Comparison of ENCODE assay signal across 24 mouse cellular contexts in genomic region chr12:57922031-57922430, GRCm38 (mm10).
DNase-seq lines count a peak whose midpoint lies in the region; ATAC-seq lines count a peak whose summit lies in the region.
"Had no signal": no experiment of that assay in that cellular context is flagged by ENCODE, and none has a peak within 500 bp of the region (broad histone marks: within the 10 kb centered on the region; RNA-seq: fewer than 3 reads in every experiment).

No protein-coding gene starts in this region.

- no peaks in the 10 kb centered on the region for H3K36me3 ChIP-seq in liver, embryonic 16.5 days (ENCODE audit: control insufficient read depth, insufficient read depth)
- no peaks in the 10 kb centered on the region for H3K36me3 ChIP-seq in liver, embryonic 12.5 days
- H3K36me3 ChIP-seq: embryonic facial prominence, embryonic 13.5 days; embryonic facial prominence, embryonic 15.5 days; forebrain, embryonic 10.5 days; forebrain, embryonic 12.5 days had no signal

- H3K27ac ChIP-seq in liver, embryonic 16.5 days (ENCODE audit: low read length): no peak overlapping the region
- no peak overlapping the region for H3K27ac ChIP-seq in liver, embryonic 12.5 days
- H3K27ac ChIP-seq: embryonic facial prominence, embryonic 13.5 days; embryonic facial prominence, embryonic 15.5 days; forebrain, embryonic 10.5 days; forebrain, embryonic 12.5 days had no signal

- no peaks in the 10 kb centered on the region for H3K9me3 ChIP-seq in liver, embryonic 16.5 days (replicated peaks; ENCODE audit: control insufficient read depth, low read length)
- no peaks in the 10 kb centered on the region for H3K9me3 ChIP-seq in liver, embryonic 12.5 days (replicated peaks)
- H3K9me3 ChIP-seq: embryonic facial prominence, embryonic 13.5 days; embryonic facial prominence, embryonic 15.5 days; forebrain, embryonic 10.5 days; forebrain, embryonic 12.5 days had no signal

- H3K4me3 ChIP-seq in liver, embryonic 16.5 days (ENCODE audit: low read depth, low read length): no peak overlapping the region
- H3K4me3 ChIP-seq in liver, embryonic 12.5 days: no peak overlapping the region
- H3K4me3 ChIP-seq: embryonic facial prominence, embryonic 13.5 days; embryonic facial prominence, embryonic 15.5 days; erythroblast, embryonic 14.5 days; forebrain, embryonic 10.5 days; forebrain, embryonic 12.5 days had no signal

- H3K27me3 ChIP-seq in liver, embryonic 16.5 days (ENCODE audit: control insufficient read depth, insufficient read depth, low read depth, low read length): no peaks in the 10 kb centered on the region
- no peaks in the 10 kb centered on the region for H3K27me3 ChIP-seq in liver, embryonic 12.5 days (replicated peaks)
- H3K27me3 ChIP-seq: embryonic facial prominence, embryonic 13.5 days; embryonic facial prominence, embryonic 15.5 days; forebrain, embryonic 12.5 days had no signal

- peak; percentile 1 for DNase-seq in adrenal gland, postnatal 10 days
- no peak for DNase-seq in adrenal gland, adult (ENCODE audit: inconsistent age in 2 of 2, low spot score in 1 of 2)
- peak; percentile 5 to 6 for DNase-seq in heart, adult 18-20 months
- no peak for DNase-seq in heart, adult 8-10 months (ENCODE audit: low spot score)
- peak; percentile 5 for DNase-seq in lung, postnatal 36 days
- DNase-seq in lung, postnatal 10 days: no peak
- DNase-seq: adrenal gland, adult 8-10 months; adrenal gland, postnatal 25 days; cerebellum, adult 11 months; cerebellum, adult 18-20 months; cerebellum, adult 8-10 months; cerebellum, adult 9-11 months; cerebellum, postnatal 14 days; cerebellum, postnatal 36 days; embryo, embryonic 11 days had no signal

- no peak overlapping the region for H3K4me2 ChIP-seq in liver, embryonic 16.5 days (ENCODE audit: low read depth, low read length)
- no peak overlapping the region for H3K4me2 ChIP-seq in liver, embryonic 12.5 days
- H3K4me2 ChIP-seq: embryonic facial prominence, embryonic 13.5 days; embryonic facial prominence, embryonic 15.5 days; forebrain, embryonic 12.5 days had no signal

- H3K9ac ChIP-seq in liver, embryonic 16.5 days (ENCODE audit: low read depth, low read length): no peak overlapping the region
- H3K9ac ChIP-seq in liver, embryonic 12.5 days: no peak overlapping the region
- H3K9ac ChIP-seq: embryonic facial prominence, embryonic 13.5 days; embryonic facial prominence, embryonic 15.5 days; forebrain, embryonic 12.5 days had no signal

- WGBS in liver, embryonic 16.5 days (ENCODE audit: insufficient replicate concordance): 37% methylated on average over 1 of the region's 1 CpGs
- WGBS in liver, embryonic 12.5 days (ENCODE audit: insufficient replicate concordance): 63% methylated on average over 1 of the region's 1 CpGs

- ATAC-seq in liver, embryonic 16.5 days (ENCODE audit: low read depth): peak; percentile 53; the same call in 1 of the 2 replicates
- ATAC-seq in liver, embryonic 12.5 days: no peak
- ATAC-seq: forebrain, embryonic 14.5 days; forebrain, embryonic 16.5 days had no signal

- no peaks in the 10 kb centered on the region for H3K4me1 ChIP-seq in liver, embryonic 16.5 days (ENCODE audit: control insufficient read depth, low read depth, low read length)
- no peaks in the 10 kb centered on the region for H3K4me1 ChIP-seq in liver, embryonic 12.5 days
- H3K4me1 ChIP-seq: embryonic facial prominence, embryonic 13.5 days; embryonic facial prominence, embryonic 15.5 days; forebrain, embryonic 10.5 days; forebrain, embryonic 12.5 days had no signal

Comparison
In these comparisons a context has a peak if more than half of its experiments do, and no peak if none do; other contexts are left out.
1. DNase-seq: peak in adrenal gland, postnatal 10 days (single experiment), heart, adult 18-20 months (2 of 2) and lung, postnatal 36 days (single experiment); none in adrenal gland, adult (0 of 2), heart, adult 8-10 months (single experiment) and lung, postnatal 10 days (single experiment).